Mouse (Mus musculus) hindlimb bud, embryonic 11.5 days (tissue): ENCODE results near the gene Prss57.
A peak's percentile ranks its signal among the peaks of the same experiment; 100 is the strongest.
"Not testable (repeated sequence)": the region's sequence is repeated elsewhere in the genome, so short reads cannot be mapped to it uniquely, and the experiment has no call there.

Source experiments
- DNase-seq: peaks from one replicate; pipeline ENCODE4 v3.0.0-alpha.2; 2012; ENCODE audit warnings: low read depth, low spot score; ENCODE audit errors: extremely low spot score

Gene Prss57

GRCm38 (mm10) chr10:79759675-79760074 is 31.1 kb downstream of the Prss57 start:
- not testable (repeated sequence) for DNase-seq

- no peak for DNase-seq
Observed at GRCm38 (mm10) chr10:79756660-79757059, 34.1 kb downstream of the Prss57 start.

GRCm38 (mm10) chr10:79755854-79756253 is 34.9 kb downstream of the Prss57 start:
- DNase-seq: no peak

GRCm38 (mm10) chr10:79754856-79755516 is 35.8 kb downstream of the Prss57 start, which contains the start of gene Fgf22:
Gene Fgf22 (plus strand): TSS chr10:79755076.
- no peak for DNase-seq

GRCm38 (mm10) chr10:79748496-79748895 is 42.3 kb downstream of the Prss57 start:
- DNase-seq: no peak

GRCm38 (mm10) chr10:79746774-79747151 is 44.0 kb downstream of the Prss57 start:
- DNase-seq: no peak

- DNase-seq: peak; percentile 96
Observed at GRCm38 (mm10) chr10:79745898-79746773, 44.6 kb downstream of the Prss57 start, which contains the start of gene Polrmt. Gene Polrmt (minus strand): TSS chr10:79746581.

GRCm38 (mm10) chr10:79745411-79745810 is 45.4 kb downstream of the Prss57 start:
- no peak for DNase-seq

GRCm38 (mm10) chr10:79743650-79744365 is 47.0 kb downstream of the Prss57 start:
- DNase-seq: no peak

- no peak for DNase-seq
Observed at GRCm38 (mm10) chr10:79743161-79743560, 47.6 kb downstream of the Prss57 start.

GRCm38 (mm10) chr10:79740863-79741262 is 49.9 kb downstream of the Prss57 start:
- DNase-seq: no peak

- DNase-seq: no peak
Observed at GRCm38 (mm10) chr10:79739234-79739633, 51.5 kb downstream of the Prss57 start.

- no peak for DNase-seq
Observed at GRCm38 (mm10) chr10:79738259-79738658, 52.5 kb downstream of the Prss57 start.

GRCm38 (mm10) chr10:79736706-79737105 is 54.1 kb downstream of the Prss57 start:
- DNase-seq: no peak

- DNase-seq: no peak
Observed at GRCm38 (mm10) chr10:79735361-79735760, 55.4 kb downstream of the Prss57 start.

- DNase-seq: no peak
Observed at GRCm38 (mm10) chr10:79733847-79734246, 56.9 kb downstream of the Prss57 start.

- no peak for DNase-seq
Observed at GRCm38 (mm10) chr10:79732500-79732899, 58.3 kb downstream of the Prss57 start.
